Mouse (Mus musculus) left cerebral cortex, postnatal 25 days (tissue): ENCODE data around the gene Spag5. TPM values are rescaled to one million over a fixed set of nuclear protein-coding genes. Genes with fewer than 3 reads are reported as not detected.

Experiments used
- DNase-seq, 2 experiments: peaks; one replicate each; pipeline ENCODE4 v3.0.0; 2022; ENCODE audit warnings: low spot score in 2 of 2, mixed read lengths in 1 of 2
- intact Hi-C: fragments of 180-260 bp; cut with DNase I; formaldehyde crosslinking; loops from one replicate; pipeline ENCODE4 v1.15.1; 2025
- total RNA-seq, 2 experiments: library from RNA; stranded (reverse); gene quantifications; 2 replicates each; pipeline ENCODE4 v1.2.3; 2021

The Spag5 gene
- total RNA-seq, 2 experiments from 2014 or later = 8.0 to 8.9 TPM

DNA sequence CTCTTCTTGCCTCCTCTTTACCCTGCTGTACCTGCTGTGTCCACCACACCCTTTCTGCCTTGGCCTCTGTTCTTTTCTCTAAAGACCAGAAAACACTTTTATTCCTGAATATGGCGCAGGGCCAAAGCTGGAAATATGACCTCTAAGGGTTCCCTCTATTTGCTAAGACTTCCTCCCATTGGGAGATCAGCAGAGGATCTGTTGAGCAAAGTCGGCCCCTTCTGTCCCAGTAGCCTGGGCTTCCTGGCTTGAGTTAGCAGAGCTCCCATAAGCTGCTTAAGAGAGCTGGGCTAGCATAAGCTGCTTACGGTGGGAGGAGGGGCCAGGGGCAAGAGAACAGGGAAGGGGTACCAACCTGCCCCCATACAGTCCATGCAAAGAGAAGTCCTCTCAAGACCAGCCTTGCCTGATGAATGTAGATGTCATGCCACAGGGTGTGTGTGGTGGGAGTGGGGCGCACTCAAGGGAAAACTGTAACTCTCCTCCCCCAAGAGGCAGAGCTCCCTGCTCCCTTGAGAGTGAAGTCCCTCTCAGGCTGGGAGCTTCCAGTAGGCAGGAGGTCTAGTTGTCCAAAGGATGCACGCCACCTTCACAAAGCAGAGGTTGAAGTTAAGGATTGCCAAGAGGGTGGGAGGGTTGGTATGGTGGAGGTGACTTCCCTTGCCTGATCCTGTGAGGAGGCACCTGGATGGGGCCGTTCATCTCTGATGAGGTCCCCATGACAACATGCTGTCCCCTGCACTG, 45.2 kb downstream of the Spag5 start:
- no peak for DNase-seq
- intact Hi-C loops = loop anchor here (5.0 kb wide), 1 partner anchor 84 kb away; the partner anchor contains the start of gene 2610507B11Rik

DNA sequence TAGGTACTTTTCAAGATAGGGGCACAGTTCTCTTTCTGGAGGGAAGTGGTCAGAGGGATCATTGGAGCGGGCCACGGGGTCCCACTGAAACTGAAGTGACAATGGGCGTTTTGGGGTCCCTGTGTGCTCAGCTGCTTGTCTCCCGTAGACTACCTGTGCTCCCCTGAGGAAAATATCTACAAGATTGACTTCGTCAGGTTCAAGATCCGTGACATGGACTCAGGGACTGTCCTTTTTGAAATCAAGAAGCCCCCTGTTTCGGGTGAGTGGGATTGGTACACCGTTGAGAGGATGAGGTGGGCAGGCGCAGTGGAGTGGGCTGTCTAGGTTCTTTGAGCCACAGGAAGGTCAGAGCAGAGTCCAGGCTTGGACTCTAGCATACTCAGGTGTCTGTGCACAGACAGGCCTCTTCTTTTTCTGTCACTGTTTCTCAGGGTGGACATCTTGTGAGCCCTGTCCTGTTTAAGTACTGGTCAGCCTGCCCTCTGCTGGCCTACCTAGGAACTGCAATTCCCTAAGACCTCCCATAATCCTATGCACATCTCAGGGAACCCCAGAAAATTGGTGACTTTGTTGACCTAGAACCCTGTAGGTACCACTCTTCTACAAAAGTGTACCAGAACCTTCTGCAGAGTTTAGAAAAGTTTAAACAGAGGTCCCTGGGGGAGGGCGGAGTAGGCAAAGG, 45.9 kb downstream of the Spag5 start:
- DNase-seq = peak in 1 of 2 experiments; percentile 60
- intact Hi-C loops = loop anchor here (5.0 kb wide), 1 partner anchor 85 kb away; the partner anchor contains the start of gene 2610507B11Rik

GRCm38 (mm10) chr11:78347908-78348307, 46.6 kb downstream of the Spag5 start:
- intact Hi-C loops = loop anchor here (5.0 kb wide), 1 partner anchor 86 kb away; the partner anchor contains the start of gene 2610507B11Rik
- no peak for DNase-seq

DNA sequence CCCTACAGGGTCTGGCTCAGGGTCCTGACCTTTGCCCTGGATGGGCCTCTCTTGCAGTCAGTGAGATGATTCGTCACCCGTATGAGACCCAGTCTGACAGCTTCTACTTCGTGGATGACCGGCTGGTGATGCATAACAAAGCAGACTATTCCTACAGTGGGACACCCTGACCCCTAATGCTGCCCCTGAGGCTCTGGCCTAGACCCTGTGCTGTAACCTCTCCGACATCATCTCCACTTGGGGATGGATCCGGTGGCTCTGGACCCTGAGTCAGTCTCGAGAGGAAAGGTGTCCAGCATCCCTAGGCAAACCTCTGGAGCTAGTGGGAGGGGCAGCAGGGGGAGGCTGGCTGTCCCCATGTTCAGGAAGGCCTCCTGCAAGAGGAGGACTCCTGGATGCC, 47.1 kb downstream of the Spag5 start:
- intact Hi-C loops = loop anchor here (5.0 kb wide), 1 partner anchor 86 kb away; the partner anchor contains the start of gene 2610507B11Rik
- no peak for DNase-seq

DNA sequence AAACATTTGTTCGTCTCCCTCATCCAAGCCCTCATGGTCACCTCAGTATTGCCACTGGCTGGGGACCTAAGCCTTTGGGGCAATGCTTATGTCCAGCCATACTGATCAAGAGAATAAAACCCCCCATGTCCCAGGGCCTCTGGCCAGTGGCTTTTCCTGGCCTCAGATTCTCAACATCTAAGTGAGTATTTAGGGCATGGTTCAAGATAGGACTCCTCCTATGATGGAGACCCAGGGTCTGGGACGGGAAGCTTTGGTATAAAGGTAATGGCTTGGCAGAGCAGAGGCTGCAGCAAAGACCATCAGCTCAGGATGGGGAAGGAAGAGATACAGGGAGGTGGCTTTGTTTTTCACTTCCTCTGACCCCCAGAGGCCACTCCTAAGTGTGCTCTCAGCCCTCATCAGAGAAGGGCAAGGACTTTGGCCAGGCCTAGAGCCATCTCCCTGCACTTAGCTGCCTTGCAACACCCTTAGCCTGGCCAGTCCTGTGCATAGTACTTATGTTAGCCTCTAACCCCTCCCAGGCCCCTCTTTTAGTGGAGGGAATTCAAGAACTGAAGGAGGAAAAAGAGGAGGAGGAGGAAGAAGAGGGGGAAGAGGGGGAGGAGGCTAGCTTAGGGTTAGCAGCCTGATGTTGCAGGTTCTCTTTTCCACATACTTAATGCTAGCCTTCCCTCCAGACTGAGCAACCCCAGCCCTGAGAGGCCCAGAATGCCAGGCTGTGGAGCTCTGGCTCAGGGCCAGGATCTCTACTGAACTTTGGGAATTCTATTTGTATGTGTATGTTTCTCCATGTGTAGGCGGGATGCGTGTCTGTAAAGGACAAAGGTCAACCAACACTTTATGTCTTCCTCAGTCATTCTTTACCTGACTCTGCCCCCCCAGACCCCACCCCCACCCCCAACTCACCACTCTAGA, 48.4 kb downstream of the Spag5 start:
- no peak for DNase-seq
- intact Hi-C loops = loop anchor here (5.0 kb wide), 1 partner anchor 87 kb away; the partner anchor contains the start of gene 2610507B11Rik

- DNase-seq = no peak
- intact Hi-C loops = no loop called here
Observed at GRCm38 (mm10) chr11:78353081-78353480, 51.8 kb downstream of the Spag5 start.

DNA sequence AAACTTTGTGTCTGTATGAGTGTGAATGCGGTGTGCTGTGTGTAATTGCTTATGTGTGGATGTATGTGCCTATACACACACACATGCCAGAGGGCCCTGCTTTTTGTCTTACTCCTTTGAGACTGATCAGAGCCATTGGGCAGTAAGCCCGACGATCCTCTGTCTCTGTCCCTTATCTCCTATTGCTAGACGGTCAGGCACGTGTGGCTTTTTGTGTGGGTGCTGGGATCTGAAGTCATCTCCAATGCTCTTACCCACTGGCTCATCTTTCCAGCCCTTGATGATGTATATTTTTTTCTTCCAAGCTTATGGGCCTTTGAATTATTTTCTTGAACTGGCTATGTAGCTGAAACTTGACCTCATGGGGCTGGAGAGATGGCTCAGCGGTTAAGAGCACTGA, 53.6 kb downstream of the Spag5 start:
- intact Hi-C loops = loop anchor here (5.0 kb wide), 1 partner anchor 97 kb away; no protein-coding TSS in a partner anchor
- DNase-seq = no peak

- DNase-seq = peak; percentile 36 to 48
- intact Hi-C loops = loop anchor here (5.0 kb wide), 1 partner anchor 97 kb away; no protein-coding TSS in a partner anchor
Observed at GRCm38 (mm10) chr11:78355471-78356238, 54.3 kb downstream of the Spag5 start.

DNA sequence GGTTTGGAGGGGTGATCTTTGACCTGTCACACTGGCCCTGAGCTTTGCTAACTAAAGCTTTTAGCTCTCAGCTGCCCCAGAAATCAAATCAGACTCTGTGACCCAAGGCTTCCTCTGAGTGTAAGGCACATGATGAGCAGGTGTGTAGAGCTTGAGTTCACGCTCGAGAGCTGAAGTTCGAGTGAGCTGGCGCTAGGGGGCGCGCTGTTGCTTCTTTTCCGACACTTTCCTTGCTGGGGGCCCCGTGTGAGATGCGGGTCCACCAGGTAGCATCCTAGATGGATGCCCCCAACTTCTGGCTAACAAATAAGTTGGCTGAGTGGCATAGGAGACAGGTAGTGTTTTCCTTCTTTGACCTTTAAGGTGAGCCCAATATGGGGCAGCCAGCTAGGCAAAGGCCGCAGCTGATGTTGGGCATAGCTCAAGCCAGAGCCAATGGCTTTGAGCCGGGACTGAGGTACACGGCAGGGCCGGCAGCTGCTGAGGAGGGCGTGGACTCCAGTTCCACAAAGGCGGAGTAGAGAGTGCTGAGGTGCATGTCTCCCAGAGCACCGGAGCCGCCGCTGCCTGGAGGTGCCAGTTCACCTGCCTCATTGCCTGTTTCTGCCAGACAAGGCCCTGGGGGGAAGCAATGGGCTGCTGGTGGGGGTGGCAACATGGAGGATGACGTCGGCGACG, 57.1 kb downstream of the Spag5 start:
- intact Hi-C loops = loop anchor here (1.0 to 5.0 kb wide), 2 partner anchors 41 to 94 kb away; no protein-coding TSS in a partner anchor
- no peak for DNase-seq

DNA sequence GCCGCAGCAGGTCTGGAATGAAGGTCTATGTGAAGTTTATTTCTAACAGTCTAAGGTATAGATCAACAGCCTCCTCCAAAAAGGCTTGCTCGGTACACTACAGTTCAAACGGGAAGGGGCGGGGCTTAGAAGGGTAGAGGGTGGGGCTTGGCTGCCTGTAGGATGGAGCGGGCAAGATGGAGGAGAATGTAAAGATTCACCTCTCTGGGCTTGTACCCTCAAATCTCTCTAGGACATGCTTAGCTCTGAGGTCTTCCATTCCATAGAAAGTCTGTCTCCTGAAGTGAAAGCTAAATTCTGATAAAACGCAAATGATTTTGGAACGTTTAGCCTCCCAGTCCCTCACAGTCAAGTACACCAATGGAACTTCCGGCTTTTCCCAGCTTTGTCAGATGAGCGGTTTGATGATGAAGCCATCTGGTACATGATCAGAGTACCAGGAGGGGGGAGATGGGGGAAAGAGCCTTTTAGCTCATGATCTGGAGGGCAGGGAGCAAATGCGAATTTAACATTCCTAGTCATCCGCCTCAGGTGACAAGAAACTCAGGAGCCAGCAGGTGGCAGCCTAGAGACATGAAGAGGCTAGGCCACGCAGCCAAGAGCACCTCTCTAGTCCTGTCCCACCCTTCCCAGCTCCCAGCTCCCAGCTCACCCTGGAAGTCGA, 58.9 kb downstream of the Spag5 start:
- peak; percentile 65 to 69 for DNase-seq
- intact Hi-C loops = no loop called here

DNA sequence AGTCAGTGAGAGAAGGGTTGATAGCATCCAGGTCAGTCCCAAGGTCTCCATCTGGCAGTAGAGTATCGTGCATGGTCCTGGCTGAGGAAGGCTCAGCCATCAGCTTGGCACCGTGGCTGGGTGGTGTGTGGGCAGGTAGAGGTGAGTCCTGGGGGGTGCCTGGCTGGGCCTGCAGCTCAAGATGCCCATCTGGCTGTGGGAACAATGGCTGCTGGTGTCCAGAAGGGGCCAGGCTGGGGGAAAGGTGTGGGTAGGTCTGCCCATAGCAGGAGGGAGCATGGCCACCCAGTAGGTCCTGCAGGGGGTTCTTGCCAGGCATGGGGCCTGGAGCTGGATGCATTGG, 59.4 kb downstream of the Spag5 start:
- intact Hi-C loops = no loop called here
- no peak for DNase-seq

GRCm38 (mm10) chr11:78363309-78364007, 62.1 kb downstream of the Spag5 start:
- intact Hi-C loops = no loop called here
- no peak for DNase-seq

DNA sequence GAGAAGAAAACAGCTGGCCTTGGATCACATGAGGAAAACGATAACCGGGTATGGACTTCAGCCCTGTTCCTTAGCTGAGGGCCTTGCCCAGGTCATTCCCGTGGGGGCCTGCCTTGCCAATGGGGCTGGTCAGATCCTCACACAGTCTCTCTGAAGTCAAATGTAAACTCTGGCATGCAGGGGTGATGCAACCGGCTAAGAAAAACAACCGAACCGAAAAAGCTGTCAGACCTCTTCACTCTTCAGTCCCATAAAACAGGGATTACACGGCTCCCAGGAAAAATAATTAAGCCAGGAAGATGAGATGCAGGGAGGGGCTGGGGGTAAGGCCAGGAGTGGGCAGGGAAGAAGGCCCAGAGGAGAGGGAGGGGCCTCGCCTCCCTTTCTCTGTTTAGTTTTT, 62.8 kb downstream of the Spag5 start:
- DNase-seq = no peak
- intact Hi-C loops = no loop called here

DNA sequence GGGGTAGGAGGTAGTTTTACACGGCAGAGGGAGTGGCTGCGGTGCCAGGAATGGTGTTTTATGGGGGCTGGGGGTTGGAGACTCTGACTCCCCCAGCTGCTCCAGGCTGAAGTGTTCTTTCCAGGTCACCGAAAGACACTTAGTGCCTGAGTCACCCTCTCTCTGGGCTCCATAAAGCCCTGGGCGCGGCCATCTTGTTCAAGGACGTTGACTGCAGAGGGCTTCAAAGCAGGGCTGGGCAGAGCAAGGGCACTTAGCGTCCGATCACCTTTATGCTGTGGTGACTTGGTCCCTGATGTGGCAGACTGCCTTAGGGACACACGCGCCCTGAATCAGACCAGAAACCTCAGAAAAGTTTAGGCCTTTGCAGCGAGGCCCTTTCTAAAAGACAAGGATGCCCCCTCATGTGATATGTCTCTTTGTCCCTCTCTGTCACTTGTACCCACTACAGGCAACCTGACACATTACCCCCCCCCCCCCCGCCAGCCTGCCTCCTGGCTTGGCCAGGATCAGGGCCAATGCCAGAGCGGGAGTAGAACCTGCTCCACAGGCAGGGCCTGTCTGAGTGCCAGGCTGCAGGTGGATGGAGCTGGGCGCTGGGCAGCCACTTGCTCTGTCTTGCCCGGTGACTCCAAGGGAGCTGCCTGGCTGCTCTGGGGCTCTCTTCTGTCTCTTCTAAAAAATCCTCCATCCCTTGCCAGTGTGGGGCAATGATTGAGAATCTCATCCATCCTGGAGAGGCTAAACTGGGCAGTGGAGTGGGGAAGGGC, 66.3 kb downstream of the Spag5 start:
- intact Hi-C loops = no loop called here
- no peak for DNase-seq

DNA sequence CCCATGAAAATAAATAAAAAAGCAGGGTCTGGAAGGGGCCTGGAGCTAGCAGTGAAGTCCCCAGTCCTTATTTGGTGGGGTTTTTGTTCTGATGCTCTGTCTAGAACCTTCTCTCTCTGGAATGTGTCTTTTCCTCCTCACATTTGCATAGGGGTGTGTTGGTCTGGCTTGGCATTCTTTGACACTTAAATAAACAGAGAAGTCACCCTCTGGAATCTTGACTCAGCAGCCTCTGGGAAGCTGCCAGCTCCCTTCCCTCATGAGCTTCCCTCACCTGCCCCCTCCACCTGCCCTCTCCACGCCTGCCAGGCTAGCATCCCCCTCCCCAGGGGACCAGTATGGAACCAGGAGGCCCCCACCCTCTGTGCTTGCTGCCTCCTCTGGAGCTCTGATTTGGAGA, 69.1 kb downstream of the Spag5 start:
- no peak for DNase-seq
- intact Hi-C loops = no loop called here

DNA sequence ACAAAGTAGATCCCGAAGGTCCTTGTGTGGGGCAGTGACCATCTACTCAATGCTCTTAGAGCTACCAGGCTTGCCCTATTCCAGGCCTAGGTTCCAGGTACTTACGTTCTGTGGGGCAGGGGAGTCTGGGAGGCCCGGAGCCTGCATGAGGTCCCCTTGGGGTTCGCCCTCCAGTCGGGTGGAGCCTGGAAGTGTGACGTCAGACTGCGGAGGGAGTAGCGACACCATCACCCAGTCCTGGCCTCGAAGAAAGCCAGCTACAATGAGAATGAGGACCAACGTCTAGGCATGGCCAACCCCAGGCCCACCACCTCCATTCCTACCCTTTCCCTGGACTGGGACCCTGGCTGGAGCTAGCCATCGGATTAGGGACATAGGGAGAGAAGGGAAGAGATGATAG, 70.4 kb downstream of the Spag5 start:
- intact Hi-C loops = no loop called here
- no peak for DNase-seq
